In the genomic region with DNA sequence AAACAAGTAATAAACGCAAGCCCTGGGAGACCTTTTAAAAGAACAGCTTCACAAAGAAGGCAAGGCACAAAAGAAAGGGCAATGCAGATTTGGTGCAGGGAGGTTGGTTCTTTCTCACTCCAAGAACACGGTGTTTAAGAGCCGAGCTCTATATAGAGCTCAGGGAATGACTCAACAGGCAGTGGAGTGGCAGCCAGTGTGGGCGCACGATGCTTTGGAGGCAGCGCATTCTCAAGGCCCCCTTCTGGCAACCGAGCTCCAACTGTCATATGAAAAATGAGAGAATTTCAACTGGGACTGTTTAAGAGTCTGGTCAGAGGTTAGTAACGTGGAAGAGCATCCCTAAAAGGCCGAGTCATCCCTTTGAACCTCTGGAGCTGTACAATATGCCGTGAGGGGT, we compare ENCODE assay signal across 8 mouse cellular contexts.
DNase-seq lines count a peak whose midpoint lies in the region; ATAC-seq and TF ChIP-seq lines count a peak whose summit lies in the region.

No protein-coding gene starts in this region.

- no peak for DNase-seq in gastrocnemius, adult 2 months
- no peak for DNase-seq in gastrocnemius, postnatal 14 days
- peak; percentile 78 for DNase-seq in adrenal gland, postnatal 14 days
- DNase-seq in layer of hippocampus, adult 9-11 months = peak; percentile 79
- peak; percentile 90 for DNase-seq in right cerebral cortex, adult 18-20 months
- no peak for DNase-seq in spleen, postnatal 14 days (ENCODE audit: low spot score in 2 of 2)
- DNase-seq in natural killer cell, adult 2 months (ENCODE audit: low spot score in 2 of 2) = no peak

- intact Hi-C loops in gastrocnemius, adult 2 months (cut with DNase I) = no loop called here
- intact Hi-C loops in gastrocnemius, postnatal 14 days (cut with DNase I; ENCODE audit: low total_unique reads) = no loop called here

- H3K9me3 ChIP-seq in hindbrain, embryonic 12.5 days (replicated peaks) = no peaks in the 10 kb centered on the region

- peaks cover 29% of the 10 kb centered on the region for H3K4me1 ChIP-seq in hindbrain, embryonic 12.5 days

- H3K4me3 ChIP-seq in gastrocnemius, adult 2 months = no peak overlapping the region
- no peak overlapping the region for H3K4me3 ChIP-seq in hindbrain, embryonic 12.5 days

- 31% methylated on average over 10 of the region's 10 CpGs for WGBS in hindbrain, embryonic 12.5 days

- no peak for ATAC-seq in hindbrain, embryonic 12.5 days (ENCODE audit: low FRiP score)

- no peak for TF ChIP-seq CTCF in gastrocnemius, adult 2 months (IDR thresholded peaks at IDR 0.05)

- H3K36me3 ChIP-seq in hindbrain, embryonic 12.5 days = no peaks in the 10 kb centered on the region

- peak overlapping the region; percentile 24; the same call in 1 of the 2 replicates for H3K27ac ChIP-seq in gastrocnemius, adult 2 months
- H3K27ac ChIP-seq in hindbrain, embryonic 12.5 days = no peak overlapping the region

- H3K27me3 ChIP-seq in hindbrain, embryonic 12.5 days = no peaks in the 10 kb centered on the region

- no peak overlapping the region for H3K4me2 ChIP-seq in hindbrain, embryonic 12.5 days (replicated peaks)

- no peak overlapping the region for H3K9ac ChIP-seq in hindbrain, embryonic 12.5 days

Comparison
In these comparisons a context has a peak if more than half of its experiments do, and no peak if none do; other contexts are left out.
1. DNase-seq: peak in adrenal gland, postnatal 14 days (single experiment), layer of hippocampus, adult 9-11 months (single experiment) and right cerebral cortex, adult 18-20 months (single experiment); none in gastrocnemius, adult 2 months (single experiment), gastrocnemius, postnatal 14 days (single experiment), spleen, postnatal 14 days (0 of 2) and natural killer cell, adult 2 months (0 of 2).